Mouse (Mus musculus) G1E (cell line): Measurements from ENCODE around the gene Cog2. TPM values are rescaled to one million over a fixed set of nuclear protein-coding genes. Genes with fewer than 3 reads are reported as not detected.

ENCODE experiments used
- ATAC-seq: 2 replicates; pipeline ENCODE4 v1.8.0; 2016; ENCODE audit warnings: mild to moderate bottlenecking; ENCODE audit not compliant: insufficient number of reproducible peaks, poor library complexity, low FRiP score, severe bottlenecking; ENCODE audit errors: extremely low read depth
- DNase-seq: peaks from one replicate; pipeline ENCODE4 v3.0.0; 2012; ENCODE audit warnings: low spot score
- H3K27me3 ChIP-seq: 2 replicates; pipeline ENCODE4 v1.6.1; 2012; ENCODE audit warnings: mild to moderate bottlenecking, low read length, inconsistent platforms; ENCODE audit not compliant: insufficient read depth
- H3K36me3 ChIP-seq: replicated peaks from 2 replicates; pipeline ENCODE3; 2012; ENCODE audit warnings: mild to moderate bottlenecking, inconsistent platforms
- H3K4me1 ChIP-seq: 2 replicates; pipeline ENCODE4 v1.6.1; 2012; ENCODE audit warnings: low read depth, low read length, inconsistent platforms, mixed read lengths; ENCODE audit not compliant: insufficient read depth
- H3K4me3 ChIP-seq: 2 replicates; pipeline ENCODE4 v1.5.1; 2012; ENCODE audit warnings: low read depth, mild to moderate bottlenecking, inconsistent platforms, low read length, moderate library complexity, mixed read lengths
- H3K9me3 ChIP-seq: replicated peaks from 2 replicates; pipeline ENCODE4 v1.6.1; 2012; ENCODE audit warnings: inconsistent platforms
- CTCF ChIP-seq: IDR thresholded peaks from 2 replicates; pipeline ENCODE4 v1.5.1; 2012; ENCODE audit warnings: low read depth, low read length, inconsistent platforms, mixed read lengths
- GATA1 ChIP-seq: IDR thresholded peaks from 2 replicates; pipeline ENCODE4 v1.6.1; 2012; ENCODE audit warnings: borderline replicate concordance, low read length, inconsistent platforms, mixed read lengths
- GATA2 ChIP-seq: IDR thresholded peaks from 2 replicates; pipeline ENCODE4 v1.6.1; 2012; ENCODE audit warnings: low read depth, low read length, inconsistent platforms, borderline replicate concordance
- POLR2AphosphoS5 ChIP-seq: IDR thresholded peaks from 2 replicates; pipeline ENCODE4 v1.6.1; 2012; ENCODE audit warnings: low read depth, low read length, inconsistent platforms; ENCODE audit not compliant: insufficient replicate concordance
- TAL1 ChIP-seq: conservative IDR thresholded peaks from 2 replicates; pipeline ENCODE4 v1.6.1; 2012; ENCODE audit warnings: low read depth, low read length, inconsistent platforms, mixed read lengths
- polyA plus RNA-seq: library from polyadenylated mRNA; stranded (reverse); fragments of >175 nt; gene quantifications from 2 replicates; pipeline ENCODE4 v1.2.3, GENCODE M21; 2012
- total RNA-seq, 2 experiments: library from RNA; stranded (forward) in 1 of 2; stranded (reverse) in 1 of 2; fragments of 200-1000 nt in 1 of 2; fragments of >200 nt in 1 of 2; fragmentation: Nextera tagmentation in 1 of 2; gene quantifications; 2 replicates each; pipeline ENCODE4 v1.2.3; 2014 to 2017

Gene Cog2
- total RNA-seq (2014; fragmentation: Nextera tagmentation) (17.6 and 20.3 TPM in 2 replicates), total RNA-seq (2017) (39.3 and 40.2 TPM in 2 replicates), polyA plus RNA-seq (16.3 and 17.5 TPM in 2 replicates)

DNA sequence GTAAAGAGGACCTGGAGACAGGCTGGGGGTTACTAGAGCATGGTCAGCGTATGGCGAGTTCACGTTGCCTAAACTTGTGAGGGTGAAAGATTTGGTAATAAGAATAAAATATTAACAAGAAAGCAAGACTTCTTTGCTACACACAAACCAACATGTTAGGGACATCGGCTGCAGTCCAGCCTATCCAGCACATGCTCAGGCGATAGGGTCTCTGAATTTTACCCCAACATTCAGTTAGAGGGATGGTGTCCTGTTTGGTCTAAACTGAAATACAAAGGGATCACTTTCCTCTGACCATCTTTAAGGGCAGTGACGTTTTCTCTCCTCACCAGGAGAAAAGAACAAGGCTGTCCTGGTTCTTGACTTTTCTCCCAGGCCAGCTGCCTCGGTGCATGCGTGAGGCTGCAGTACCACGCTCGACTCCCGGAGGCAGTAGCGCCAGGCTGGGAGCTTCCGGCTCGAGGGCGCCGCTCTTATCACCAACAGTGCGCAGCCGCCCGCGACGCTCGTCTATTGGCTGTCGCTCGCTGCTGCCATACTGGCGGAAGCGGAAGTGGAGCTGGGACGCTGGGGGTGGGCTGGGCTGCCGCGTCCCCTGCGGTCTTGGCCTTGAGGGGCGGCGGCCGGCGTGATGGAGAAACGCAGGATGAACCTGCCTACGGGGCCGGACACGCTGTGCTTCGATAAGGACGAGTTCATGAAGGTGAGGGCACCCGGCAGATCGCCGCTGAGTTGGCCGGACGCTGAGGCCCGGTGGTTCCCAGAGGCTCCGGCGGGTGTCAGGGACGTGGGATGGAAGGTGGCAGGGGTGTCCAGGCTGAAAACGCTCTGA lies at the start of gene Cog2:
Gene Cog2, plus strand, starts transcription at position 519 of the 832 bp plus-strand sequence.
- H3K4me3 ChIP-seq, result peak within 1 kb of the TSS; percentile 98
- DNase-seq, result peak; percentile 95
- no peaks in the 10 kb centered on the region for H3K9me3 ChIP-seq
- H3K27me3 ChIP-seq, result peaks cover 7% of the 10 kb centered on the region; the same call in 1 of the 2 replicates
- TF ChIP-seq GATA1 (no peak), CTCF (peak; percentile 33; the same call in 1 of the 2 replicates)
- H3K36me3 ChIP-seq, result peaks cover 33% of the 10 kb centered on the region
- peak; percentile 99 for ATAC-seq
- peaks cover 34% of the 10 kb centered on the region for H3K4me1 ChIP-seq

DNA sequence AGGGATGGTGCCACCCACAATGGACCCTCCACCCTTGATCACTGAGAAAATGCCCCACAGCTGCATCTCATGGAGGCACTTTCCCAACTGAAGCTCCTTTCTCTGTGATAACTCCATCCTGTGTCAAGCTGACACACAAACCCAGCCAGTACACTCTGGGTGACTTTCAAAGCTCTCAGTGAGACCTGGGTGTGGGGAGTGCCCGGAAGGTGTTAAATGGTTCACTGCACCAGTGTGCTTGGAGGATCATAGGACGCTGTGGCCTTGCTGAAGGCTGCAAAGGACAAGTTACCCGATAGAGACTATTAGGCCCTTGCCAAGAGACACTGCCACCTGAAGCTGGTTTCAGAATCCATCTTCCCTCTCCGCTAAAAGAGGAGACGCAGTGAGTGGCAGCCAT lies 44.9 kb upstream of the Cog2 start:
- Histone ChIP-seq H3K4me3 (no peak overlapping the region), H3K27me3 (no peaks in the 10 kb centered on the region), H3K36me3 (no peaks in the 10 kb centered on the region), H3K9me3 (peaks cover 13% of the 10 kb centered on the region; the same call in 1 of the 2 replicates), H3K4me1 (no peaks in the 10 kb centered on the region)
- DNase-seq (no peak), ATAC-seq (no peak)
- TF ChIP-seq GATA1 (no peak), POLR2AphosphoS5 (no peak), GATA2 (no peak), TAL1 (no peak), CTCF (no peak)

DNA sequence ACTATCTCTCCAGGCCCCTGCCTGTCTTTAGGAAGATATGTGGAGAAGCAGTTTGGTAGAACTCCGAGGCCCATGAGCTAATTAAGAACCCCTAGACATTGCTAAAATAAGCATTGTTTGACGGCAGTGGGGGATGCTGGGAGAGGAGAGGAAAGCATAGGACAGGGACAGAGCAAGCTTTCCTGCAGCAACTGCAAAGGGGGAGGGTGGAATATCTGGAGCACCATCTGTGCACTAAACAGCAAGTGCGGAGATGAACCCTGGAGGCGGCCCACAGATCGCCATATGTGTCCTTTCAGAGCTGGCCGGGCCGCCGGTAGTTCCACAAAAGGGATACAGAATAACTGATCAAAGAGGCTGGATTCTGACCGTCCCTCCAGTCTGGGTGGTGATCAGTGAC lies 43.9 kb upstream of the Cog2 start:
- Histone ChIP-seq H3K4me3 (no peak overlapping the region), H3K9me3 (peaks cover 10% of the 10 kb centered on the region; the same call in 1 of the 2 replicates), H3K27me3 (no peaks in the 10 kb centered on the region), H3K36me3 (no peaks in the 10 kb centered on the region), H3K4me1 (no peaks in the 10 kb centered on the region)
- TF ChIP-seq GATA1, result no peak
- no peak for TF ChIP-seq GATA2
- no peak for TF ChIP-seq CTCF
- TF ChIP-seq TAL1, result no peak
- TF ChIP-seq POLR2AphosphoS5, result no peak
- DNase-seq (no peak), ATAC-seq (no peak)

DNA sequence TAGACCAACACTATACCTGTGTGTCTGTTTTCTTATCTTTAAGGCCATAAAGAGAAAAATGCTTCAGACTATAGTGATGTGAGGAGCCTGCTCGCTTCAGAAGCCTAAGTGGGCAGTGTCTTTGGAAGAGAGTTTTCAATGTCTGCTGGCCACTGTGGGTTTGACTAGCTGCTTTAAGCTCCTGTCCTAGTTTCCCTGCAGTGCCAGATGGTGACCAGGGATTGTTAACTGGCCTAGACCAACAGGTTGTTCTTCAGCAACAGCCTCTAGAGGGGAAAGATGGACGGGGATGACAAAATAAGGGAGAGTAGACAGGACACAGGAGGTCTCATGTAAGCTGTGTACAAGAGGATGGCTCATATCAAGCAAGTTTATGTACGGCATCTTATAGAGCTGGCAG lies 41.3 kb upstream of the Cog2 start:
- Histone ChIP-seq H3K4me3 (no peak overlapping the region), H3K4me1 (no peaks in the 10 kb centered on the region), H3K9me3 (peaks cover 17% of the 10 kb centered on the region), H3K36me3 (no peaks in the 10 kb centered on the region), H3K27me3 (no peaks in the 10 kb centered on the region)
- TF ChIP-seq TAL1 (no peak), POLR2AphosphoS5 (no peak), GATA2 (no peak), GATA1 (no peak), CTCF (no peak)
- DNase-seq, result no peak
- ATAC-seq, result no peak

DNA sequence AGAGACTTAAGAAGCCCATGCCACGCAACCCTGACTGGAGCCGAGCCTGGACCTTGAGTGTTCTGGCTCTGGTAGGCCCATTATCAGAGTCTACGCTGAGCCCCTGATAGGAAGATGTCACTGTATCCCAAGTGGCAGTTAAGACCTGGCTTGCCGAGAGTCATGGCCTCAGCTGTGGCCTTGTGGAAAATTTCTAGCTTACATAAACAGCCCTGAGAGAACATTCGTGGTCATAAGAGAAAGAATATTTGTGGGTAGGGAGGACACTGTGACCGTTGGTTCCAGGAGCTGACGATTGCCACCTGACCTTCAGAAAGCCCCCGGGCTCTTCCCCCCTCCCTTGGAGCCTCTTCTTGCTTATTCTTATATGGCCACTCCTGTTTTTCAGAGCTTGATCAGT lies 40.2 kb upstream of the Cog2 start:
- Histone ChIP-seq H3K36me3 (no peaks in the 10 kb centered on the region), H3K4me1 (no peaks in the 10 kb centered on the region), H3K9me3 (peaks cover 13% of the 10 kb centered on the region), H3K4me3 (no peak overlapping the region), H3K27me3 (no peaks in the 10 kb centered on the region)
- DNase-seq (no peak), ATAC-seq (no peak)
- TF ChIP-seq TAL1, result no peak
- TF ChIP-seq CTCF, result no peak
- TF ChIP-seq GATA2, result no peak
- no peak for TF ChIP-seq GATA1
- TF ChIP-seq POLR2AphosphoS5, result no peak

DNA sequence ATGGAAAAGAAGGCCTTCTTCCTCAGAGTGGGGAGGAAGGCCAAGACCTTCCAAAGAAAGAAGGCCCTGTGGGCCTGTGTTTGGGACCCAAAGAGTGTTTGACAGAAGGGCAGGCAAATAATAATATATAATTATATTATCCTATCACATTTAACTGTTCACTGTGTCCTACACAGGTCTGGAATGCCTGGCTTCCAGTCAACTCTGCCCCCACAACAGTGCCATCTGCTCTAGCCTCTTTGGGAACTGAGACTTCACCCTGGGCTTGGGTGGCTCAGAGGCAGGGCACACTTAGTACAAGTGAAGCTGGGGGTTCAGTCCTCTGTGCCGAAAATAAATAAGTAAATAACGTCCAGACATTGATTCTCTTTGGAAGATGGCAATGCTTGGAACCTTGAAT lies 37.8 kb upstream of the Cog2 start:
- TF ChIP-seq GATA1 (no peak), POLR2AphosphoS5 (no peak), GATA2 (no peak), CTCF (no peak), TAL1 (no peak)
- H3K27me3 ChIP-seq, result no peaks in the 10 kb centered on the region
- no peaks in the 10 kb centered on the region for H3K36me3 ChIP-seq
- H3K9me3 ChIP-seq, result peaks cover 11% of the 10 kb centered on the region
- ATAC-seq (no peak), DNase-seq (no peak)
- no peaks in the 10 kb centered on the region for H3K4me1 ChIP-seq
- no peak overlapping the region for H3K4me3 ChIP-seq
